Mouse (Mus musculus) layer of hippocampus, adult 2 months (tissue): Measurements from ENCODE around the gene Chpf. TPM values are rescaled to one million over a fixed set of nuclear protein-coding genes. Genes with fewer than 3 reads are reported as not detected.
A peak's percentile ranks its signal among the peaks of the same experiment; 100 is the strongest.

ENCODE experiments used
- DNase-seq, 2 experiments: peaks; one replicate each; pipeline ENCODE4 v3.0.0; 2022; ENCODE audit warnings: low spot score in 2 of 2
- H3K27ac ChIP-seq: fragments of 200-600 bp; 2 replicates; pipeline ENCODE4 v1.8.1; 2022
- H3K4me3 ChIP-seq: fragments of 200-600 bp; 2 replicates; pipeline ENCODE4 v1.8.1; 2022; ENCODE audit warnings: mild to moderate bottlenecking
- CTCF ChIP-seq: fragments of 200-600 bp; conservative IDR thresholded peaks from 2 replicates; pipeline ENCODE4 v1.8.1; 2022; ENCODE audit warnings: antibody characterized with exemption, mild to moderate bottlenecking, moderate library complexity
- total RNA-seq, 2 experiments: library from RNA; stranded (reverse); gene quantifications; 2 replicates each; pipeline ENCODE4 v1.2.3; 2021

Gene Chpf
- total RNA-seq, 2 experiments from 2014 or later: 80.5 to 86.6 TPM

- DNase-seq: no peak
- H3K4me3 ChIP-seq: no peak overlapping the region
- TF ChIP-seq CTCF: no peak
- no peak overlapping the region for H3K27ac ChIP-seq
Observed at GRCm38 (mm10) chr1:75490785-75491551, 11.9 kb upstream of the Chpf start.

- no peak for TF ChIP-seq CTCF
- H3K27ac ChIP-seq: no peak overlapping the region
Observed at GRCm38 (mm10) chr1:75487405-75488161, 8.5 kb upstream of the Chpf start.

GRCm38 (mm10) chr1:75487040-75487404, 7.9 kb upstream of the Chpf start:
- H3K27ac ChIP-seq: no peak overlapping the region
- no peak for TF ChIP-seq CTCF
- peak overlapping the region; percentile 61 for H3K4me3 ChIP-seq
- DNase-seq: no peak

More at GRCm38 (mm10) chr1:75487405-75488161, 8.5 kb upstream of the Chpf start:
- no peak for DNase-seq
- peak overlapping the region; percentile 61 for H3K4me3 ChIP-seq

DNA sequence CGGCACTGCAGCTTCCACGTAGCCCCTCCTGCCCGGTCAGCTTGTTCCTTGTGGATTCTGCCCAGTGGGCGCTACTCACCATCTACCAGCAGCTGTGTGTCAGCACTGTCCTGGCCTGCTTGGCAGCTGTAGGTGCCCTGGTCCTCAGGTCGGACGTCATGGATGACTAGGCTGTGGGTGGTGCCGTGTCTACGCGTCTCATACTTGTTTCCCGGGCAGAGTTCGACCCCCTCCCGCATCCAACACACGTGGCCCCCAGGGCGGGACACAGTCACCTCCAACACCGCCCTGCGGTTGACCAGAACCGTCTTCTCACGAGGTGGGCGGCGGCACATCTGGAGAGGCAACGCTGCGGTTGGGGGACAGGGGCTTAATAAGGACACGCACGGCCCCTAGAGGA, 7.5 kb upstream of the Chpf start:
- no peak overlapping the region for H3K27ac ChIP-seq
- peak overlapping the region; percentile 61 for H3K4me3 ChIP-seq
- DNase-seq: no peak

GRCm38 (mm10) chr1:75480735-75481134, 1.6 kb upstream of the Chpf start:
- TF ChIP-seq CTCF: no peak
- peak overlapping the region; percentile 92 for H3K4me3 ChIP-seq
- DNase-seq: peak in 1 of 2 experiments; percentile 58
- peak overlapping the region; percentile 97; the same call in 1 of the 2 replicates for H3K27ac ChIP-seq

More for the DNA sequence above, 7.5 kb upstream of the Chpf start:
- peak; percentile 6; the same call in 1 of the 2 replicates for TF ChIP-seq CTCF

GRCm38 (mm10) chr1:75480036-75480435, 929 bp upstream of the Chpf start:
- no peak for TF ChIP-seq CTCF
- Histone ChIP-seq H3K4me3 (peak overlapping the region; percentile 92), H3K27ac (peak overlapping the region; percentile 97)
- DNase-seq: no peak

DNA sequence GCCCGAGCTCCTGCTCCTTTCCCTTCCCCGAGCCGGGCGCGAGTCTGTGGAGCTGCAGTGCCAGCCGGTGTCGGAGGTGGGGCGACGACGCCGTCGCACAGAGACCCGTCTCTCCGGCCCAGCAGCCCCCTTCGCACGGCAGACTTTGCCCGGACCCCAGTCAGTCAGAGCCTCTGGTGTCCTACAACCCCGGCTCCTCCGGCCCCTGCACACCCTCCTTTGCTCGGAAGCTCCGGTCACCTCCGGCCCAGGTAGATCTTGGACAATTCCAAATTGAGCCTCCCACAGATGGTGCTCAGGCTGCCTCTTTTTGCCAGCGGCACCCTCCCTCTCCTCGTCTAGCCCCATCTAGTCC, 505 bp upstream of the Chpf start:
- Histone ChIP-seq H3K4me3 (peak overlapping the region; percentile 92), H3K27ac (peak overlapping the region; percentile 97)
- DNase-seq: no peak
- TF ChIP-seq CTCF: no peak

DNA sequence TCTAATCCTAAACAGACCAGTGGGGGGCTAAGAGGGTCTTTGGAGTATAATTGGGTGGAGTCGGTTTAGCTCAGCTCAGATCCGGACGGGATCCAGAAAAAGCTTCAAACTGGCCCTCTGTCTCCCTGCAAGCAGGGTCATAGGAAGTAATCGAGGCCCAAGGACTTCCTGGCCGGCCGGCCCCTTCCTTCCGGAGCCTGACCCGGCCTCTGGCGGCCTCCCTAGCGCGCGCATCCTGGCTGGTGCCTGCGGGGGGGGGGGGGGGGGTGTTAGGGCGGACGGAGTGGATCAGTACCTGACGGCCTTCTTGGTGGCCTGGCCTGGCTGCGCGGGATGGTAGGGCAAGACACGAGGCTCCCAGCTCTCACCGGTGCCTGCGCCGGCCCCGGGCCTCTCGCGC, 610 bp downstream of the Chpf start:
- TF ChIP-seq CTCF: peak; percentile 4; the same call in 1 of the 2 replicates
- no peak for DNase-seq

DNA sequence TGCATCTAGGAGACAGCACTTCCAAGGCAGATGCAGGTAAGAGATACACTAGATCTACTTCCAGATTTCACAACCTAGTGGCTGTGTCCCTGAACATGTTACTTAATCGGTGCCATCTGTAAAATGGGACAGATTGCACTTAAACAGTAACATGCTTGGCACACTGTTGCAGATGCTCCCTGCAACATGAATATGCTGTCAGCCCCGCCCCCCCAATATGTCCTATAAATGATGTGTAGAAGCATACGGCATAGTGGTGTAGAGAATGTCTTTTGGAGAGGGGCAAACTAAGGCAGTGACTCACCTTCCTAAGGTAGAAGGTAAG, 1.2 kb downstream of the Chpf start:
- peak in 1 of 2 experiments; percentile 49 for DNase-seq
- Histone ChIP-seq H3K4me3 (peak overlapping the region; percentile 92), H3K27ac (peak overlapping the region; percentile 97)
- no peak for TF ChIP-seq CTCF

More for the DNA sequence above, 610 bp downstream of the Chpf start:
- peak overlapping the region; percentile 92 for H3K4me3 ChIP-seq
- peak overlapping the region; percentile 97 for H3K27ac ChIP-seq

DNA sequence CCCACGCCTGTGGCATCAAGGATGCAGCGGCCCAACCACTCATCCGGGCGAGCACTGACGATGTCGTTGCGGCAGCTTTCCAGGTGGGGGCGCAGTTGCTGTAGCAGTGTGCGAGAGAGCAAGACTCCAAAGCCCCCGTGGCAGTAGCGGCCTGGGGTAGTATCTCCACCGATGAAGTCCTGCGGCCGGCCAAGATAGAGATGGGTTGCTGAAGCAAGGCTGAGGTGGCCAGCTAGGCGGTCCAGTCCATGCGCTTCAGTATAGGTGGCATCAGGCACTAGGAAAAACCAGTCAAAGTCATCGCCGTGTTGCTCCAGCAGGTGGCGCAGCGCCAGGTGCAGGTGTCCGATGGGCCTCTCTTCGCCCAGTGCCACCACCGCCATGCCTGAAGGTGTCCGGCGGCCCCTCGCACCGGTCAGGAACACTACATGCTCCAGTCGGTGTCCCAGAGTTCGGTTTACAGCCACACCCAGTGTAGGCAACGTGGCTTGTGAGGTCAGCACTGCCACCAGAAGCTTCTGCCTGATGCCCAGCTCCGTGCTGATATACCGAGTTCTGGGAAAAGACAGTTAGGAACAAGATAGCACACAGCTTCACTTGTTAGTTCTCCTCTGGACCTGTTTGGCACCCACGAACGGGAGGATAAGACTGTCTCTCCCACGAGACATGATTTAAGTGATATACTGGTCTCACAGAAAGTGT, 1.7 kb downstream of the Chpf start:
- H3K27ac ChIP-seq: peak overlapping the region; percentile 61
- peak; percentile 74 to 85 for DNase-seq
- TF ChIP-seq CTCF: peak; percentile 88
- H3K4me3 ChIP-seq: peak overlapping the region; percentile 92

DNA sequence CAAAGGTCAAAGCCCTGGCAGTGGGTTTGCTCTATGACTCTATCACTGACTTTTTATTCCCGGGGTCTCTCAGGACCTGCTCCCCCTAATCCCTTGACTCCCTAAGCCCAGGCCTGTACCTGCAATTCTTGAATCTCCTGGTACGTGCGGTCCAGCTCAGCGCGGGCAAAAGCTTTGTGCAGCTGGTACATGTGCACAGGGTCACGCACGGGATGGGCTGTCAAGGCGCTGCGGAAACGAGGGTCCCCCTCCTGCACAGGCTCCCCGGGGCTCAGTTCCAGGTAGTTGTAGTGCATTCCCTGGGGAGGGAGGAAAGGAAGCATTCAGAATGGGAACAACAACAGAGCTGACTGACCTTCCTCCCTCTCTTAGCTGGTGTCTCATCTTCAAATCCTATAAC, 2.7 kb downstream of the Chpf start:
- H3K27ac ChIP-seq: peak overlapping the region; percentile 61; the same call in 1 of the 2 replicates
- TF ChIP-seq CTCF: no peak
- H3K4me3 ChIP-seq: peak overlapping the region; percentile 92; the same call in 1 of the 2 replicates
- no peak for DNase-seq

GRCm38 (mm10) chr1:75469287-75469825, 9.8 kb downstream of the Chpf start:
- DNase-seq: no peak
- Histone ChIP-seq H3K4me3 (no peak overlapping the region), H3K27ac (no peak overlapping the region)
- no peak for TF ChIP-seq CTCF
